Mouse (Mus musculus) adrenal gland, postnatal 0 days (tissue): ENCODE data around the gene Gm10840. TPM values are rescaled to one million over a fixed set of nuclear protein-coding genes. Genes with fewer than 3 reads are reported as not detected.

Experiments used
- polyA plus RNA-seq: library from polyadenylated mRNA; unstranded; fragments of >200 nt; fragmentation: Nextera tagmentation; extraction: Ambion mirVana; gene quantifications from 2 replicates; pipeline ENCODE4 v1.2.1, GENCODE M21; 2015

Gene Gm10840
- polyA plus RNA-seq, result 0.71 TPM in 1 of 2 replicates, not detected in the other

GRCm38 (mm10) chr11:106160841-106161721, at the start of gene Gm10840, which contains the start of gene Limd2:
Gene Gm10840, plus strand, starts transcription at chr11:106160850.
Gene Limd2, minus strand, starts transcription at chr11:106160860.

GRCm38 (mm10) chr11:106202123-106202465, 41.4 kb downstream of the Gm10840 start, which contains the start of gene Strada:
Gene Strada, minus strand, starts transcription at chr11:106202168.

Other genes starting within 250 kb of the Gm10840 start
- 162 and 188 TPM in 2 replicates for gene Cyb561, start 207.5 kb upstream of the Gm10840 start, polyA plus RNA-seq
- 4.5 and 4.8 TPM in 2 replicates for gene Ace, start 192.9 kb upstream of the Gm10840 start, polyA plus RNA-seq
- gene Ace3, start 166.2 kb upstream of the Gm10840 start, polyA plus RNA-seq, result not detected in 2 replicates
- gene Kcnh6, start 152.7 kb upstream of the Gm10840 start, polyA plus RNA-seq, result 0.70 and 2.1 TPM in 2 replicates
- gene Dcaf7, start 124.0 kb upstream of the Gm10840 start, polyA plus RNA-seq, result 29.6 and 39.0 TPM in 2 replicates
- gene Taco1, start 94.8 kb upstream of the Gm10840 start, polyA plus RNA-seq, result 5.3 and 13.0 TPM in 2 replicates
- gene Map3k3, start 76.2 kb upstream of the Gm10840 start, polyA plus RNA-seq, result 18.2 and 19.0 TPM in 2 replicates
- 80.7 and 82.8 TPM in 2 replicates for gene Limd2, start within 50 bp of the Gm10840 start, polyA plus RNA-seq
- 11.3 and 16.9 TPM in 2 replicates for gene Strada, start 41.3 kb downstream of the Gm10840 start, polyA plus RNA-seq
- gene Ccdc47, start 55.5 kb downstream of the Gm10840 start, polyA plus RNA-seq, result 51.4 and 75.4 TPM in 2 replicates
- 29.6 and 44.6 TPM in 2 replicates for gene Ddx42, start 56.1 kb downstream of the Gm10840 start, polyA plus RNA-seq
- 22.6 and 41.1 TPM in 2 replicates for gene Ftsj3, start 95.2 kb downstream of the Gm10840 start, polyA plus RNA-seq
- gene Psmc5, start 95.3 kb downstream of the Gm10840 start, polyA plus RNA-seq, result 142 and 201 TPM in 2 replicates
- gene Smarcd2, start 112.1 kb downstream of the Gm10840 start, polyA plus RNA-seq, result 40.7 and 58.2 TPM in 2 replicates
- 0.12 and 0.32 TPM in 2 replicates for gene Tcam1, start 115.8 kb downstream of the Gm10840 start, polyA plus RNA-seq
- not detected in 2 replicates for gene Gh, start 141.0 kb downstream of the Gm10840 start, polyA plus RNA-seq
- gene Cd79b, start 153.9 kb downstream of the Gm10840 start, polyA plus RNA-seq, result 5.9 and 6.6 TPM in 2 replicates
- 0.02 and 0.03 TPM in 2 replicates for gene Scn4a, start 192.4 kb downstream of the Gm10840 start, polyA plus RNA-seq
- not detected in 2 replicates for gene Prr29, start 204.6 kb downstream of the Gm10840 start, polyA plus RNA-seq
- gene Icam2, start 227.2 kb downstream of the Gm10840 start, polyA plus RNA-seq, result 26.4 and 37.7 TPM in 2 replicates